Mouse (Mus musculus): ENCODE data around the gene Ndufa11.

Ndufa11 gene

GRCm38 (mm10) chr17:56715914-56716654, 1.5 kb upstream of the Ndufa11 start:
- in situ Hi-C loops (cut with MboI, MseI): no loop called here

DNA sequence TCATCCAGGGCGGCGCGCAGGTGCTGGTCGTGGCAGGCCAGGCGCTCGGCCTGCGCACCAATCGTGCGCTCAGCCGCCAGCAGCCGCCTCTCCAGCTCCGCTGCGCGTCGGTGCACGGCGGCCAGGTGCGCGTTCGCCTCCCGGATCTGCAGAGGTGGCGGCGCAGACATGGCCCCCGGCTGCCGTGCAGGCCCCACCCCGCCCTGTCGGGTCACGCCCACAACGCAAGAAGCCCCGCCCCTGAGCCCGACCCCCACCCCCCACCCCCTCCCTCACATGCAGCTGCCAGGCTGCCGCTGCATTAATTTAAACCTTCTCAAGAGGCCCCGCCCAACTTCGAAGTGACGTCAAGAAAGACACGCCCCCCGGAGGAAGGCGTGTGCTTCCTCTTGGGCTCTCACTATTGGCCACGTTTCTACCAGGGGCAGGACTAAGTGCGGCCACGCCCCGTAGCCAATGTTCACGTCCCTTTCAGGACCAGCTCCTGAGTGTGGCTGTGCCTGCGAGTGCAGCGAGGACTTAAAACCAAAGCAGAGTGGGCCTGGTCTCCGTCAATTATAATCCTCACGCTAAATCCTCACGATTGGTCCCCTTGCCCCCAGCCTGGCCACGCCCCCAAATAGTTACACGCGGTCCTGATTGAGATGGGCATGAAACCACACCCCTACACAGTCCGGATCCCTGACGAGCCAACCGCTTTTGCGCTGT, 758 bp upstream of the Ndufa11 start:
- in situ Hi-C loops (cut with MboI, MseI): no loop called here

- in situ Hi-C loops (cut with MboI, MseI): no loop called here
Observed at GRCm38 (mm10) chr17:56722441-56722840, 4.9 kb downstream of the Ndufa11 start.

DNA sequence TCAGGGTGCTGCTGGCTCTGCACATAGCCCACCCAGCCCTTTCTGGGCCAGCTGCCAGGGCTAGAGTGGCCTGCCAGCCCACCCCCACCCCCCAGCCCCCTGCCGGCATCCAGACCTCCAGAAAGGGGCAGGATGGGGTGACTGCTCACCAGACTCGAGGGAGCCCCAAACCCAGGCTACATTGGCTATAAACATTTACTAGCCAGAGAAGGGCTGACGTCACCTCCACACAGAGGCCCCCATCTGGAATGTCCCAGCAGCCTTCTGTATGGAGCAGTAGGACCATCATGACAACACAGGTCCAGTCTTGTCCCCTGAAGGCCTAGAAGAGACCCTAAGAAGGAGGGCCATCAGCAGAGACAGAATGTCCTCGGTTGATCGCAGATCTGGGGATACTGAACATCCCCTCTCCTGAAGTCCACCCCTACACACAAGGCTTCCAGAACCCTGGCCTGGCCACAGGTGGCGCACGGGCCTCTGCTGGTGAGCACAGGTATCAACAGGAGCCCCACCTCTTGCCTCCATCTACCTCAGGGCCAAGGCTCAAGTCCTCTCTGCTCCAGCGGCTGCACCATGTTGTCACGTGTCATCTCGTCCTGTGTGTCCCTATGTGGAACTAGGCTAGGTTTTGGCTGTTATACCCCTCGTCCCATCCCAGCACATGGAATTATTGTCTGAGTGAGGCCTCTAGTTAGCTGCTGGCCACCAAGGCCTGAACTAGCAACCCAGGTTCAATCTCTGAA, 6.0 kb downstream of the Ndufa11 start:
- in situ Hi-C loops (cut with MboI, MseI): no loop called here

GRCm38 (mm10) chr17:56727029-56727649, 9.6 kb downstream of the Ndufa11 start:
- in situ Hi-C loops (cut with MboI, MseI): no loop called here

GRCm38 (mm10) chr17:56727659-56728058, 10.1 kb downstream of the Ndufa11 start:
- in situ Hi-C loops (cut with MboI, MseI): no loop called here

- in situ Hi-C loops (cut with MboI, MseI): no loop called here
Observed at GRCm38 (mm10) chr17:56728117-56728516, 10.6 kb downstream of the Ndufa11 start.

GRCm38 (mm10) chr17:56729151-56729550, 11.6 kb downstream of the Ndufa11 start:
- in situ Hi-C loops (cut with MboI, MseI): no loop called here

GRCm38 (mm10) chr17:56729656-56730055, 12.1 kb downstream of the Ndufa11 start:
- in situ Hi-C loops (cut with MboI, MseI): no loop called here

GRCm38 (mm10) chr17:56736534-56736933, 19.0 kb downstream of the Ndufa11 start:
- in situ Hi-C loops (cut with MboI, MseI): loop anchor here (5.0 kb wide), 1 partner anchor 101 kb away; no protein-coding TSS in a partner anchor

DNA sequence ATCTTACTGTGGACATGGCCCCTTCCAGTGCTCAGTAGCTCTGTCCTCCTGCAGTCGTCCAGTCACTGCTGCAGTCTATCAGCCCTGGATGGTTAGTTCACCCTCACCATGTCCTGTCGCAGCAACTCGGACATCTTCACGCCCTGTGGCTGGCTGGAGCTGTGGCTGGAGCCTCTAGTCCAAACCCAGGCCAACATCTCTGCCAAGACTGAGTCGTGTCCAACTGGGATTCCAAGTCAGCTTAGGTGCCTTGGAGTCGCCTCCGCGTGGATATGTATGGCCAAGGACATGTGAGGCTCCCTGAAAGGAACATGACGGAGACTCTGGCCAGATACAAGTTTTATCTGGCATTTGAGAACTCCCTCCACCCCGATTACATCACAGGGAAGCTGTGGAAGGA, 20.7 kb downstream of the Ndufa11 start:
- in situ Hi-C loops (cut with MboI, MseI): loop anchor here (5.0 kb wide), 1 partner anchor 99 kb away; no protein-coding TSS in a partner anchor

GRCm38 (mm10) chr17:56740118-56740787, 22.7 kb downstream of the Ndufa11 start:
- in situ Hi-C loops (cut with MboI, MseI): no loop called here

DNA sequence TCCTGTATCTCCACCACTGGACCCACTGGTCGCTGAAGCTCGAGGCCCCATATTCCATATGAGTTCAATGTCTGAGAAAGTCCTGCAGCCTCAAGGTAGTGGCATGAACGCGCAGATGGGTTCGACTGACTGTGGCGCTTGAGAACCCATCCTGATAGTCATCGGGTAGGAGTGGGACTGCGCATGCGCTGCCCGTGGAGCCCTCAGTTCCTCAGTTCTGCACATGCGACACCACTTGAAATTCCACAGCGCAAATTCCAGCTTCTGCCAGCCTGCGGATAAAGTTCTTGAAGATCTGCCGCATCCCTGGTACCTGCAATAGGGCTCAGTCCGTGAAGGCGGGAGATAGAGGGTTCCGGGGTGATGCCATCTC, 23.2 kb downstream of the Ndufa11 start:
- in situ Hi-C loops (cut with MboI, MseI): no loop called here

- in situ Hi-C loops (cut with MboI, MseI): no loop called here
Observed at GRCm38 (mm10) chr17:56744173-56744572, 26.6 kb downstream of the Ndufa11 start.

DNA sequence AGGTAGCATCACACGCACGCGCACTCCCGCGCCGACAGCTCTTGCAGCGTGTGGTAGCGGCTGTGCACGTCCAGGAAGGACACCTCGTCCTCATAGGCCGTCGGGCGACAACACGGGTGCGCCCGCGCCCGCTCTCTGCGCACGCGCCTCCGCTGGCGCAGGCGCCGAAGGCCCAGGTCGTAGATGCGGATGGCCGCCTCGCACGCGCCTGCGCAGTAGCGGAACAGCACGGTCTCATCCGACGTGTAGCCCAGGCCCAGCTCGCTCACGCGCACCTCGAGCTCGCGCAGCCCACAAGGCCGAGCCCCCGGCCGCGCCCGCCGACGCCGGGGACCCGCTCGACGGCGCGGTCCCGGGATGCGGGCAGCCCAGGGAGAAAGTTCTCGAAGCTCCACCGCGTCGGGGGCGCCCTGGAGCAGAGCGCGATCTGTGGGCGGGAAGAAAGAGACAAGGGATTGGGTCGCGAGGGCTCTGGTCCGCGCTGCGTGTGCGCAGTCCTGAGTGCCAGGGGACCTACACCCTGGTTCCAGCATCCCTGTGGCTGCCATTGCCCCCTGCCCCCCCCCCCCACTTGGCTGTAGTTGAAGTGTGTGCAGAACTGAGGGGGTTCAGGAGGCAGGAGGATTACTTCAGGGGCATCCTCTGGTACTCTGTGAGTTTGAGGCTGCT, 34.0 kb downstream of the Ndufa11 start:
- in situ Hi-C loops (cut with MboI, MseI): no loop called here

GRCm38 (mm10) chr17:56753452-56753851, 35.9 kb downstream of the Ndufa11 start:
- in situ Hi-C loops (cut with MboI, MseI): no loop called here

DNA sequence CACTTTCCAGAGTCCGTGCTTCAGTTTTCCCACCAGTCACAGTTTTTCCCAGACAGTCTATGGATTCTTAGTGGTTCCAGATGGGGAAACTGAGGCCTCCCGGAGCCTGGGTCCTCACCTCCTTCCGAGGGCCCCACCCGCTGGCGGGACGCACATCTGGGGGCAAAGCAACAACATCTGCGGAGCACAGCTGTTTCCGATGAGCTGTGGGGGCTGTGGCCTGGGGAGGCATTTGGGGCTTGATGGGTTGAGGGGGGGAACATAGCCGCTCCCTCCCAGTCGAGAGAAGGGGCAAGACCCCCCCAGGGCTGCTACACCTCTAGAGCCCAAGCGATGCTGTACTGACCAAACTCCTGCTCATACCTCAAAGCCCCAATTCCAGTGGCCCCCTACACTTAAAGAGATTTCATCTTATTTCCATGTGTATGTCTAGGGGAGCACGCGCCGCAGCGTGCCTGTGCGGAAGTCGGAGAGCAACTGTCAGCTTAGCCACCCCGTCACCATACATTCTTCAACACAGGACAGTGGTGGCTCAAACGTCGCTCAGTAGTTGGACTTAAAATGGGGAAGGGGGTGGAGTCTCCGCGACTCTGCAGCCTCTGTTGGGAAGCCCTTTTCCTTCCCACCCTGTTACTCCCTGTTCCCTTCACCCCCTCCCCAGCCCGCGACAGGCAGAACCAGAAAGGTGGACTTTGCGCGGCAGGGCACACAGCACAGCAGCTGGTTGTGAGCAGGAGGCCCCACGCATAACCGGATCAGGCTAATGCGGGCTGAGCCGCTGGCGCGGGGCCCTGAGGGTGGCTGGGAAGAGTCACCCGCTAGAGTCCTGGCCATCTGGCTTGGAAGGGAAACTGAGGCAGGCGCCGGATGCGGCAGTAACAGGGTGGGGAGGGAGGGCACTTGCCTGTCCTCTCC, 37.0 kb downstream of the Ndufa11 start:
- in situ Hi-C loops (cut with MboI, MseI): no loop called here

GRCm38 (mm10) chr17:56756703-56757399, 39.3 kb downstream of the Ndufa11 start:
- in situ Hi-C loops (cut with MboI, MseI): no loop called here
